Mouse (Mus musculus) erythroblast, adult 5-6 weeks (primary cell): ENCODE measurements around the gene Zfp968. TPM values are rescaled to one million over a fixed set of nuclear protein-coding genes. Genes with fewer than 3 reads are reported as not detected.
"Not testable (repeated sequence)": the region's sequence is repeated elsewhere in the genome, so short reads cannot be mapped to it uniquely, and the experiment has no call there.

ENCODE experiments used
- ATAC-seq: replicated peaks from 2 replicates; pipeline ENCODE4 v1.8.0; 2016; ENCODE audit warnings: moderate number of reproducible peaks, mild to moderate bottlenecking, moderate TSS enrichment, inconsistent platforms; ENCODE audit not compliant: poor library complexity, low FRiP score, severe bottlenecking
- total RNA-seq, 2 experiments: library from RNA; stranded (forward) in 1 of 2; stranded (reverse) in 1 of 2; fragments of 150-400 nt in 1 of 2; fragments of 200-764, 138-1000 nt in 1 of 2; gene quantifications; 2 replicates each; pipeline versions ENCODE4 v1.2.3 to v1.2.4; 2015 to 2017; ENCODE audit warnings: low replicate concordance in 2 of 2

The Zfp968 gene
- 1.3 TPM in 1 of 2 replicates, not detected in the other for total RNA-seq (2015; ENCODE audit: low replicate concordance)
- total RNA-seq (2017; ENCODE audit: low replicate concordance): not detected in 2 replicates

- not testable (repeated sequence) for ATAC-seq
Measured at GRCm38 (mm10) chr2:175372136-175372535, at the start of gene Zfp968. Zfp968 (plus strand) TSS chr2:175372436.

- ATAC-seq: not testable (repeated sequence)
Measured at GRCm38 (mm10) chr2:175338097-175338496, 34.1 kb upstream of the Zfp968 start, which contains the start of gene Gm4631. Gm4631 (minus strand) TSS chr2:175338197.

Other genes starting within 250 kb of the Zfp968 start
- gene Gm14399, start 230.4 kb upstream of the Zfp968 start, total RNA-seq (2015; ENCODE audit: low replicate concordance): 52.3 TPM in 1 of 2 replicates, not detected in the other
- gene Gm14399, start 230.4 kb upstream of the Zfp968 start, total RNA-seq (2017; ENCODE audit: low replicate concordance): 3.1 TPM in 1 of 2 replicates, not detected in the other
- not detected in 2 replicates for gene Gm14443, start 196.6 kb upstream of the Zfp968 start, total RNA-seq (2015; ENCODE audit: low replicate concordance)
- not detected in 2 replicates for gene Gm14443, start 196.6 kb upstream of the Zfp968 start, total RNA-seq (2017; ENCODE audit: low replicate concordance)
- 3.1 and 24.0 TPM in 2 replicates for gene Gm14391, start 165.5 kb upstream of the Zfp968 start, total RNA-seq (2015; ENCODE audit: low replicate concordance)
- gene Gm14391, start 165.5 kb upstream of the Zfp968 start, total RNA-seq (2017; ENCODE audit: low replicate concordance): 5.4 and 10.2 TPM in 2 replicates
- 0.77 and 2.7 TPM in 2 replicates for gene Gm14440, start 97.3 kb upstream of the Zfp968 start, total RNA-seq (2015; ENCODE audit: low replicate concordance)
- gene Gm14440, start 97.3 kb upstream of the Zfp968 start, total RNA-seq (2017; ENCODE audit: low replicate concordance): 1.5 and 2.9 TPM in 2 replicates
- gene Gm4631, start 34.2 kb upstream of the Zfp968 start, total RNA-seq (2015; ENCODE audit: low replicate concordance): 2.5 and 11.5 TPM in 2 replicates
- 2.6 and 7.9 TPM in 2 replicates for gene Gm4631, start 34.2 kb upstream of the Zfp968 start, total RNA-seq (2017; ENCODE audit: low replicate concordance)
- gene Gm4724, start 63.4 kb downstream of the Zfp968 start, total RNA-seq (2015; ENCODE audit: low replicate concordance): 1.7 TPM in 1 of 2 replicates, not detected in the other
- not detected in 2 replicates for gene Gm4724, start 63.4 kb downstream of the Zfp968 start, total RNA-seq (2017; ENCODE audit: low replicate concordance)
- not detected in 2 replicates for gene Zfp965, start 97.5 kb downstream of the Zfp968 start, total RNA-seq (2015; ENCODE audit: low replicate concordance)
- gene Zfp965, start 97.5 kb downstream of the Zfp968 start, total RNA-seq (2017; ENCODE audit: low replicate concordance): not detected in 2 replicates